Mouse (Mus musculus) adrenal gland, adult (tissue): ENCODE data around the gene Cnr2.

Source experiments
- DNase-seq, 2 experiments: peaks; one replicate each; pipeline ENCODE4 v3.0.0; 2022 to 2023; ENCODE audit warnings: low spot score in 1 of 2; ENCODE audit not compliant: inconsistent age in 2 of 2

Gene Cnr2

GRCm38 (mm10) chr4:135962198-135962597 lies 67.0 kb downstream of the Cnr2 start:
- peak in 1 of 2 experiments; percentile 49 for DNase-seq

DNA sequence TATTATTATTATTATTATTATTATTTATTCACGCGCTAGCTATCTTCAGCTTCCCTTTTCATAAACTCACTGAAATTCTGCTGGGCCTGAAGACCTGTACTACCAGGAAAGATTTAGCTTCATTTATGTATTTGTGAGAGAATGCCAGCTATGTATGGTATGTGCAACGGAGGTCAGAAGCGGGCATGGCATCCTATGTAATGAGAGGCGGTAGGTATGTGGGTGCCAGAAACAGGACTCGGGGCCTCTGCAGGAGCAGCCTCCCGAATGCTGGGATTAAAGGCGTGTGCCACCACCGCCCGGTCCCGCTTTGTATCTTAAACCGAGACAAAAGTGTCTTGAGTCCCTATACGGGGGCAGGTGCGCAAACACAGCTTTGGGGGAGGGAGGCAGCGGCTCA lies 67.8 kb downstream of the Cnr2 start:
- no peak for DNase-seq

DNA sequence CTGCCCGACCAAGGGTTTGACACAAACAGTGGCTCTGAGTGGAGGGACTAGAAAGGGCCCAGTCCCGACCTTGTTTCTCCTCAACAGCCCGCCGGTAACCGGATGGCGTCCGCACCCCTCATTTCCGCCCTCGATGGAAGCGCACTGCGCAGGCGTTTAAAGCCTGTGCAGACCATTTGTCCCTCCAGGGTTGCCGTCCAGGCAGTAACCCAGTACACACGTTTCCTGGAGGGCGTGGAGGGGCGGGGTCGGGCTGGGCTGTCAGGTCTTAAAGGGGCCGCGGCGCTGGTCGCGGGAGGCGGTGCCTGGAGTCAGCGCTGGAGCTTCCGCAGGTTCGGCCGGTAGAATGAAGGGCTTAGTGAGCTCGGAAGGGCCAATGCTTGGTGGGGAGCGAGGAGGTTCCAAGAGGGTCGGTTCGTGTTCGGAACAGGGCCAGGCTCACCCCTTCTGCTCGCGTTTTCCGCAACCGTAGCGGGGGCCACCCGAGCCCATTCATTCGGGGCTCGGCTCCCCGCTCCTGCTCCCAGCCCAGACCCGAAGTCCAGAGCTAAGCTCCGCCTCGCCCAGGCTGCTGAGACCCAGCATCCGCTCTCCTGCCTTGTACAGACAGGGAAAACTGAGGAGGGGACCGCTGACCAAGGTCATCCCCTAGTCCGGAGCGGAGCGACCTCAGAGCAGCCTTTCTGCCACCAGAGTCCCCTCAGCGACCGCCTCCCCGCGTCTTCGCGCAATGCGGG lies 68.4 kb downstream of the Cnr2 start, which contains the start of gene Gale:
Gene Gale (plus strand): TSS at position 271 of the 737 bp plus-strand sequence.
- peak; percentile 95 to 98 for DNase-seq

- DNase-seq: peak; percentile 85 to 87
Measured at GRCm38 (mm10) chr4:135964426-135964825, 69.2 kb downstream of the Cnr2 start.

DNA sequence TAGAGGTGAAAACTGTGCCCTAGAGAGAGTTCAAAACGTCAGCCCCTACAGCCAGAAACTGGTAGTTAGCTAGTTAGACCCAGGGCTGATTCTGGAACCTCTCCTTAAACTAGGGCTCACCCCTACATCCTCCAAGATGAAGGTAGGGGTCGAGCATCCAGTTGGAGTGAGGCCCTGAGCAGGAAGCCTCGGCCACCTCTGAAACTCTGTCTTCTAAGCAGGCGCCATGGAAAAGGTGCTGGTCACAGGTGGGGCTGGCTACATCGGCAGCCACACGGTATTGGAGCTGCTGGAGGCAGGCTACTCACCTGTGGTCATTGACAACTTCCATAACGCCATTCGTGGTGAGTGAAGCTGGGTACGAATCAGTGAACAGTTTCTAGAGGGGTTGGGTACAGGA lies 69.9 kb downstream of the Cnr2 start:
- DNase-seq: peak in 1 of 2 experiments; percentile 39

GRCm38 (mm10) chr4:135966283-135966682 lies 71.1 kb downstream of the Cnr2 start:
- DNase-seq: peak in 1 of 2 experiments; percentile 35

DNA sequence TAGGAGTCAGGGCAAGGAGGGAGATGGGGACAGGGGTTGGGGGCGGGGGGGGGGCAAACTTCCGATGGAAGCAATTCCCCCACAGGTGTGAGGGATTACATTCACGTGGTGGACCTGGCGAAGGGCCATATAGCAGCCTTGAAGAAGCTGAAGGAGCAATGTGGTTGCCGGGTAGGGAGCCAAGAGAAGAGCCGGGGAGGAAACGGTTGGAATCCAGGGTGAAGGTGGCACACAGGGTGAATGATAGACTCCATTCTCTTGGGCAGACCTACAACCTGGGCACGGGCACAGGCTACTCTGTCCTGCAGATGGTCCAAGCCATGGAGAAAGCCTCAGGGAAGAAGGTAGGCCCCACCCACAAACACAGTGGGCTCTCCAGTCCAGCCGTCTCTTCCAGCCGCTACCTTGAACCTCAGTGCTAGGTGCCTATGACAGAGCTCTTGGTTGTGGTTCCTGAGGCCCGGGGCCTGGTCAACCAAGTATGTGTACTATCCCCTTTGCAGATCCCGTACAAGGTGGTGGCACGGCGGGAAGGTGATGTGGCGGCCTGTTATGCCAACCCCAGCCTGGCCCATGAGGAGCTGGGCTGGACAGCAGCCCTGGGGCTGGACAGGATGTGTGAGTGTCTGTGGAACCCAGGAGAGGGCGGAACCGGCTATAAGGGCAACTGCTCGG lies 72.0 kb downstream of the Cnr2 start:
- peak in 1 of 2 experiments; percentile 42 for DNase-seq

DNA sequence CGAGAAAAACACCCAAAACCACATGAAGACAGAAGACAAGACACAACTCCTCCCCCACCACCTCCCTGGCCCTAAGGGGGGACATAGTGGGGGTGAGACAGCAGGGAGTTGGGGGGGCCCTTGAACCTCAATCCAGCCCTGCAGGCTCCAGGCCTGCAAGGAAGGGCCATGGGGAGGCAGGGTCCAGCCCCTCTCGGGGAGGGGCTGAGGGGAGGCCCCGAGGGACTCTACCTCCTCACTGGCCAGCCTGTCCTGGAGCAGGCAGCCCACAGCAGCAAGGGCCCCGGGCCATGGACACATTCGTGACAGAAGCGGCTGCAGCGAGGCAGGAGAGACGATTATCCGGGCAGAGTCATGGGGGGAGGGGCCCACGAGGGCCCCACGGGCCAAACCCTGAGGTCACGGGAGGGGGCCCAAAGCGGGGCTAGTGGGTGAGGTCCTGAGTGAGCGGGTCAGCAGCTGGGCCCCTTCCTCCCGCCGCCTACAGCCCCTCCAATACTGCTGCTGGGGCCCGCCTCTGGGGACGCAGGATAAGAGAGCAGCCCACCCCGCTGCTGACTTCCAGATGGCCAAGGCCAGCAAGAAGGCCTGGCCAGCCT lies 73.2 kb downstream of the Cnr2 start:
- DNase-seq: peak; percentile 25 to 37

GRCm38 (mm10) chr4:135969070-135969750 lies 74.0 kb downstream of the Cnr2 start:
- peak in 1 of 2 experiments; percentile 14 for DNase-seq
